Mouse (Mus musculus): ENCODE measurements around the gene Fignl1.

Gene Fignl1

DNA sequence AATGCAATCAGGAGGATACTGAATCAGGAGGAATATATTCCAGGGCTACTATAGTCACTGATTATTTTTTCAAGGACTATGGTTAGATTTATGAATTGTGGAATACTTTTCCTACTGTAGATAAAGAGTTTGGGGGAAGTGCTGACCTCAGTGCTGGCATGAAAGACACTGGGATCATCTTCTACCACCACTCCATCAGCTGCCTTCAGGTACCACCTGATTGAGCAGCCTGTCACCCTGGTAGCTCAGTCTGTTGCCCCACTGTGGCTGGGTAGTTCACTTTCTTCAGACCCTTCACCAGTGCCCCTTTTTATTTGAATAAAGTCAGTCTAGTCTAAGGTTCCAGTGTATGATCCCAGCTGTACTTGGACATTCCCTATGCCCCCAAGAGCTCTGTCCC, 42.0 kb downstream of the Fignl1 start:
- no peak for DNase-seq (ENCODE audit: low read depth, low spot score)

DNA sequence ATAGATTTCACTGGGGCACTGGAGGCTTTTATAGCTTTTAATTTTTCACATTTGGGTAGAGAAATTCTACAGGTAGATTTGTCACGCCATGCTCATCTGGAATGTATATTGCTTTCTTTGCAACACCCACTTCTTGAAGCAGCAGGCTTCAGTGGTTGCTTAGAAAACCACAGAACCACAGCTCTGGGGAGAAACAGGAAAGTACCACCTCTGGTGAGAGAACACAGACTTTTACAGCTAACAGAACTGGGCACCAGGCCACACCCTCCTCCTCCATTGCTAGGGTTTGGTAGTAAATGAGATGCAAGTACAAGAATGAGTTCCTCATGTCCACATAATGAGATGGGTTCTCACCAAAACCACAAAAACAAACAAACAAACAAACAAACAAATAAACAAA, 42.7 kb downstream of the Fignl1 start:
- no peak for DNase-seq (ENCODE audit: low read depth, low spot score)

DNA sequence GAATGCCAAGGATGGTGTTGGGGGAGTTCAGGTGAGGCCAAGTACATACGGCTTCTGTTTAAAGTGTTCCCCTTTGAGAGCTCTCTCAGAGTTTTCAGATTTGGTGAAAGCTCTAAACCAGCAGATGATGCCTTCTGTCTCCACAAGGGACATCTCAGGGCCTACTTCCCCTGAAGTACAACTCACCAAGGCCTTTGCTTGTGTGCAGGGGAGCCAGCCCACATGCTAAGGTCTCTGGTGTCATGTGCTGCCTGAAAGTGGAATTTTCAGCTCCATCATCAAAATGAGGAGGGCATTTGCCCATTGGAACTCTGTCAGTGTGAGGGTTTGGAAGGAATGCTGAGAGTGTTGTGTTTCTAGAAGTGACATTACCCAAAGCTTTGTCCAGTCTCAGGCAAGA, 43.3 kb downstream of the Fignl1 start:
- no peak for DNase-seq (ENCODE audit: low read depth, low spot score)

DNA sequence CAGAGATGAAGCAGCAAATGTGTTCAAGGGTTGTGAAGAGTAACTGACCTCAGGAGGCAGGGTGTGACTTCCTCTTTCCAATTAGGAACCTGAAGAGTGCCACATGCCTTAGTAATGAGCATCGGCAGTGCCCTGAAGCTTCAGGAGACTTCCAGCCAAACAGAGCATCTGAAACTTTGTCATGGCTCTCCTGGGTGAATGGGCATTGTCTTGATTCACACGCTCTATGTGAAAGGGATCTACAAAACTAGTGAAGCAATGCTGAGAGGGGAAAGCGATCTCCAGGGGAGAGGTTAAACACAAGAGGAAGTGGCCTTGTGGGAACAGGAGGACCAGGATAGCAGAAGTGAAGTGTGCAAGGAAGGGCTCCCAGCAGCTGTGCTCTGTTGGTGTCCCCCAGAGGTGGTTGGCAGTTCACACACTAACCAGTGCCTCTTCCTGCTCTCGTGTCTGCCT, 45.5 kb downstream of the Fignl1 start:
- no peak for DNase-seq (ENCODE audit: low read depth, low spot score)

DNA sequence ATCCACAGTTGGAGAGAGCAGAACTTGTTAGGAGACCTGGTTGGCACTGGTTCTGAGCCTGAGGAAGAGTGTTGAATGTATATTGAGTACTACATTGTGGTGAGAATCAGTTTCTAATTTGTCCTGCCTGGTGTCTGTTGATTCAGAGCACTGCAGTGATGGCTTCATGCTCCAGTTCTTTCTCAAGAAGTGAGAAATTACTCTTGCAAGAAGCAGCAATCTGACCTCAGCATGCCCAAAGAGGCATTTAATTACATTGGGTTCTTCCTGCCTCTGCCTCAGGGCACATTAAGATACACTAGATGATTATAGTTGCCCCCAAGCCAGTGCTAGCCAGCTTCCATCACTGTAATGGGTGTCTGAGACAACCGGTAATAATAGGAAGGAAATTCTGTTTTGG, 49.9 kb downstream of the Fignl1 start:
- no peak for DNase-seq (ENCODE audit: low read depth, low spot score)

DNA sequence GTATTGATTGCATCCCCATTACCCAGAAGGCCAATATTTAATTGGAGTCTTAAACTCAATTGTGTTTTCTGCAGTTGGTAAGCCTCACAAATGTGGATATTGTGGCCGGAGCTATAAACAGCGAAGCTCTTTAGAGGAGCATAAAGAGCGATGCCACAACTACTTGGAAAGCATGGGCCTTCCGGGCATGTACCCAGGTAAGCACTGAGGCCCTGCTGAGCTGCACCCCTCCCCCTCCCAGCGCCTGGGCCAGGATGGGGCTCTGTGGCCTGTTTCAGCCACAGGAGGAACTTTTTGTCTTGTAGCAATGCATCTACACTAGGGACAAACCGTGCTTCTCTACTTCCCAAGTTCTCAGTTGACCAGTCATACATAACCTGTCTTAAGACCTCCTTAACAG, 50.6 kb downstream of the Fignl1 start:
- DNase-seq (ENCODE audit: low read depth, low spot score) = no peak

DNA sequence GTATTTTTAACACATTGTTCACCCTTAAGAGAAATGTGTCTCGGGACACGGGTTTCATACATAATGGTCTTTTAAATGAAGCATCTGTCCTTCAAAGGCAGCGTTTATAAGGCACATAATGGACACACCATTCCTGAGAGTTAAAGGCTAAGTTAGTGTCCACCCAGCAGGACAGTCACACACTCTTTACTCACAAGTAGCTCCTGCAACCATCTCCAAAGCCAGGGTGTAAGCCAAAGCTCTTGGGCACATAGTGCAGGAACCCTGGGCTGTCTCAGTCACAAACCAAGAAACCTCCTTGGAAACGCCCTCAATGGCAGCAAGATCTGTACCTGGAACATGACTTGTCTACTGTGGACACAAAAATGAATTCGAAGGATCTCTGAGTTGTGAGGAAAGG, 55.9 kb downstream of the Fignl1 start:
- no peak for DNase-seq (ENCODE audit: low read depth, low spot score)

DNA sequence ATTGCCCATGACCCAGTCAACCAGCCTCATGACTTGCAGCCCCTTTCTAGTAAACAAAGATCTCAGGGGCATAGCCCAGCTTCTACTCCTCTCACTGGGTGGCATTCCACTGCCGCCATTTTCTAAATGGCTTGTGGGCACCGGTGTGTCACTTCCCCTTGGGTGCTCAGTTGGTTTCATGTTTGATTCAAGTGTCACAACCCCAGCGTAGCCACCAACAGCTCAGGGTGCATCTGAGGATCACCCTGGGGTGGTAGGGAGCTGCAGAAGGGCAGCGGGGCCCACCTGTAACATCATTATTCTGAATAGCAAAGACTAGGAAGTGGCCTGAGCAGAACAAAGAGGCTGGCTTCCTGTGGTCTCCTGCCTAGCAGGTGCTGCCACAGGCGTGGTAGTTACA, 57.7 kb downstream of the Fignl1 start:
- DNase-seq (ENCODE audit: low read depth, low spot score) = no peak

DNA sequence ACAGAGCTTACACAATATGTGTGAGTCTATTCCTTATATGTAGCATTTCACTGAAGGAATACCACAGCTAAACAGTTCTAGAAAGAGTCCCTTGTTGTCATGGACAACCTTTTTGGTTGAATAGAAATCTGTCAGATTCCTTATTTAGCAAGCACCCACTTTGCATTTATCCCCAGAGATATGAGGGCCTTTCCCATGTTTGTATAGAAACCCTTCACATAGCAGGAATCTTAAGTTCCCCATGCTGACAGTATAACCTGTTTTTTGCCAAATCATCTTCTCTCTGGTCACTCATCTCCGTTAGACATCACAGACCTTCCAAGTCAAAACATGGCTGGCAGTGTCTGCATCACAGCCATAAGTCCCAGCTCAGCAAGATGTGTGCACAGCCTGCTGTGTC, 64.5 kb downstream of the Fignl1 start:
- no peak for DNase-seq (ENCODE audit: low read depth, low spot score)

DNA sequence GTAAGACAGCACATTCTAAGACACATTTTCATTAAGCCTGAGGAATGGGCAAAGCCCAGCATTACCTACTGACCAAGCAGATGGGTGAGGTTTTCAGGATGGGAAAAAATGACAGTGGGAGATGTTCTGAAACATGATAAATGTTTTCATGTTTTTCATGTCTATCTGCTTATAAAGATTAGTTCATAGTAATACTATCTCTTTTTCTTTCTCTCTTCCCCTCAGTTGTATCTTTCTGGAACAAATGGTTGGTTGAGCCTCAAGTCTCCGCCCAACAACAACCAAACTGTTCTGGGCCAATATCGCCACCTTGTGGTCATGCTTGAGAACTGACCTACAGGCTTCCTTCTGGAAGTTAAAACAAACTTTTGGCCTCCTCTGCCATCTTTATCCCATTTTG, 66.1 kb downstream of the Fignl1 start:
- DNase-seq (ENCODE audit: low read depth, low spot score) = peak; percentile 57

DNA sequence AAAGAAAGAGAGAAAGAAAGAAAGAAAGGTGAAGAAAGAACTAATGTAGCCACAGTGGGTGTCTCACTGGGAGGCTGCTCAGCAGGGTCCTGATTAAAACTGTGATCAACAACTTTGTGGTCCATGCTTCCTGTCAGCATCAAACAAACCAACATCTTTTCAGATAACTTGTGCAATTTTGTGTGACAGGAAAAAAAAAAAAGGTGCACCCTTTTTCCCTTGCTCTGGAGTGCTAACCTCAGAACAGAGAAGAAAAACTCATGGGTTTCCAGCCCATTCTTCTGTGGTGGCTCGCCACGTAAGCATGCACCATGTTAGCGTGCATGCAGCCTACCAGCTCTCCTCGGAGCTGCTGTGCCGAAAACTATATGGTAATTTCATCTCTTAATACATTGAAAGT, 67.2 kb downstream of the Fignl1 start:
- no peak for DNase-seq (ENCODE audit: low read depth, low spot score)

DNA sequence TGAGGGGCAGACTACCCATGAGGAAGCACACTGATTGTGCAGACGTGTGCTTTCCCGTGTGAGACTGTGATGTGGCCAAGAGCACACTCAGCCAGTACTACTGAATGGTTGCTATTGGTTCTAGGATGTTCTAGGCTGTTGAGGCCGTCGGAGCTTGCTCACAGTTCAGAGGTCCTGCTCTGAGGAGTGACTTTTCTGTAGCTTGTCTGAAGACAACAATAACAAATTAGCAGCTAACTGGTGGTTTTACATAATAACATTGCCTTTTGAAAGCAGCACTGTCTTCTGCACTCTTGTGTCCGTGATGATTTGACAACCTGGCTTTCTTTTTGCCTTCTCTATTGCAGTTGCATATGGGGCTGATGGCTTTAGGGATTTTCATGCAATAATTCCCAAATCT, 68.2 kb downstream of the Fignl1 start:
- no peak for DNase-seq (ENCODE audit: low read depth, low spot score)

DNA sequence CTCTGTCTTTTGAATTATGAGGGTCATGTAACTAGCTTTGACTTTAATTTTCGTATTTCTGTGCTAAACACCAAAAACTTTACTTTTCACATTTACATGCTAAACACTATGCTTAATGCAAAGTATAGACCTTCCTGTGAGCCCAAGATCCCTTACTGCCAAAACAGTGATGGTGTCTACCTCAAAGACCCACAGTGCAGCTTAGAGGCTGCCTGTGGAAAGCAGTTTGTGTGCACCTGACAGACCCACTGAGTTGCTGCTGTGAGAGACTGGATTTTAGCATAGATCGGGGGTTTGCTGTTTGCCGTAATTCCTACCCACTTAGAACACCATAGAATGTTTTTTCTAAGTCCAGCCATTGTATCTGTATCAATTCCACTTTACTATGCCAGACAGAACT, 69.7 kb downstream of the Fignl1 start:
- DNase-seq (ENCODE audit: low read depth, low spot score) = no peak

DNA sequence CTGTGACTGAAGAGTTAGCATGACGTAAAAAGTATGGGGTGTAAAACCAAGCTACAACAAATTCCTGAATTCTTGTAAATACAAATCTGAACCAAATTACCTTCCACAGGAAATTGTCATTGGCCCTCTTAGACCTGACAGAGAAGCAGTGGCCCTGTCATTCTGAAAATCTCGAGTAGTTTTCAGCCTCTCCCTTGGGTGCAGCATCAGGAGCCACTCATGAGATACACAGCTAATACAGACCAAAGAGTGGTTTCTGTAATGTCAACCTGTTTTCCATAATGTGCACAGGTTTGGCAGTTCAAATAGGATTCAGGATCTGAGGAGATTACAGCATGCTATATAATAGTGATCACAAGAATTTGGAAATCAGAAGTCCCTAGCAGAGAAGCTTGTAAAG, 71.2 kb downstream of the Fignl1 start:
- DNase-seq (ENCODE audit: low read depth, low spot score) = no peak

Measured in mesoderm, embryonic 11.5 days (tissue).